Mouse (Mus musculus) monocyte, adult 2 months (primary cell): Measurements from ENCODE around the gene Dbh.

Experiments used
- DNase-seq, 2 experiments: peaks; one replicate each; pipeline ENCODE4 v3.0.0; 2022; ENCODE audit warnings: low spot score in 2 of 2, low read depth in 1 of 2

Gene Dbh

DNA sequence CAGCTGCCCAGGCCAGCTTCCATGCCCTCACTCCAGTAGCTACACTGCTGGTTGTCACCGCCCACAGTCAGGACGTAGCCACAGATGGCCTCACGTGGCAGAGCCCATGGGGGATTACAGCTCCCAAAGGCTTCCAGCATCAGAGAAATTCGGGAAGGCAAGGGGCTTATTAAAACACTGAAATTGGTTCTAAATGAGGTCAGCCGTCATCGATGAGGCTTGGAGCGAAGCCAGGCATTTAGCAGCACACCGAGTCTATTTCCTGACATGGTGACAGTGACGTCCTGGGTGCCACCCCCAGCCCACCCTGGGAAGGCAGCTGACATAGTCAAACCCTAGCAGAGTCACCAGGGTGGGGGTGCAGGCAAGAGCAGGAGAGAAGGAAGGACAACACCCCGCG, 2.4 kb upstream of the Dbh start:
- no peak for DNase-seq

- DNase-seq = no peak
These were observed 1.2 kb upstream of the Dbh start for GRCm38 (mm10) chr2:27163851-27164250.

GRCm38 (mm10) chr2:27166074-27166473, 1.0 kb downstream of the Dbh start:
- no peak for DNase-seq

GRCm38 (mm10) chr2:27166999-27167398, 2.0 kb downstream of the Dbh start:
- no peak for DNase-seq

DNA sequence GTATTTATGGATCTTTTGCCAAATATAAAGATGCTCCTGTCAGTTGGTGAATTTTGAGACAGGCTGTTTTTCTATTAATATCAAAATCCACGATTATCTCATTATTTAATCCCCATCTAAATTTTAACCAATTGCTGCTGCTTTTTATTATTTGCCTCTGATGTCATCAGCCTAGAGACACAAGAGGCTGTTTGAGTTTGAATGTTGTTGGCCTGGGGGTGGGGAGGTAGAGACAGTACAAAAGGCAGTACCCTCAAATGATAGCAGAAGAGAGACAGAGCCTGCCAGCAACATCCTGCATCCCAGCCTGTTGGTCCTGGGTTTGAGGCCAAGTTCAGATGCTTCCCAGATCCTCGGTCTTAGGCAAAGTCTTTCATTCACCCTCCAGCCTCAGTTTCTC, 9.2 kb downstream of the Dbh start:
- DNase-seq = no peak

GRCm38 (mm10) chr2:27175696-27176267, 10.7 kb downstream of the Dbh start:
- no peak for DNase-seq

- no peak for DNase-seq
These were observed 14.1 kb downstream of the Dbh start for GRCm38 (mm10) chr2:27179101-27179500.

DNA sequence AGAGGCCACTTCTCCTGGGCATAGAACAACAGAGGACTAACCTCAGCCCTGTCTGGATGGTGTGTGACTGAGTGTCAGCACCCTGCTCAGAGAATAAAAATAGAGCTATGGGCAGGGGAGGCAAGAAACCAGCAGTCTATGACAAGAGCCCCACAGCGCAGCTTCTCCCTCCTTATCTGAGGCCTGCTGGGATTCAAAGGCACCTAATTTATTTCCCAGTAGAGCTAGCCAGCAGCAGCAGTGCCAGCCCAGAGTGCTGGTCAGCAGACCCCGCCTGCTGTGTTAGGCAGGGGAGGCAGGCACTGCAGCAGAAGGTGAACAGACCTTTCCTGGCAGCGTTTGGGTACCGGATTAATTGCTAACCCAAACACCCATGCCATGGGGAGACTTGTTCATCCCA, 16.9 kb downstream of the Dbh start:
- DNase-seq = no peak

- DNase-seq = no peak
These were observed 18.7 kb downstream of the Dbh start for GRCm38 (mm10) chr2:27183734-27184133.

- DNase-seq = no peak
These were observed 22.5 kb downstream of the Dbh start for GRCm38 (mm10) chr2:27187531-27187930.

DNA sequence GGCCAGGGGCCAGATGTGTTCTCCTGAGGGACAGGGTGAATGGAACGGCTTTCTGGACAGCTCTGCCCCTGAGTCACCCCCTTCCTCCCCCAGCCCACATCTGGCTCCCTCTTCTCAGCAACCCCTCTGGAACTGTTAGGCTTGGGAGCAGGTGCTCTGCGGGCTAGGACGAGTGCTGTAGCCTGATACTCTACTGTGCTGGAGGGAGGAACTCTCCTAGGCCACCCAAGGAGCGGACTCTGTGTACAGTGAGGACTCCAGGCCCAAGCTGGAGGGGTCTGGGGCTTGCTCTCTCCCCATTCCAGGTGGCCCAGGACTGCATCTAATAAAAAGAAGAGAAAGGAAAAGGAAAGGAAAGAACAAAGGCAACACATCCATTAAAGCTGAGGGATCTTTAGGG, 25.0 kb downstream of the Dbh start:
- no peak for DNase-seq

GRCm38 (mm10) chr2:27198551-27199246, 33.7 kb downstream of the Dbh start:
- no peak for DNase-seq

- no peak for DNase-seq
These were observed 35.6 kb downstream of the Dbh start for GRCm38 (mm10) chr2:27200586-27200985.

GRCm38 (mm10) chr2:27205666-27206065, 40.6 kb downstream of the Dbh start:
- DNase-seq = no peak

DNA sequence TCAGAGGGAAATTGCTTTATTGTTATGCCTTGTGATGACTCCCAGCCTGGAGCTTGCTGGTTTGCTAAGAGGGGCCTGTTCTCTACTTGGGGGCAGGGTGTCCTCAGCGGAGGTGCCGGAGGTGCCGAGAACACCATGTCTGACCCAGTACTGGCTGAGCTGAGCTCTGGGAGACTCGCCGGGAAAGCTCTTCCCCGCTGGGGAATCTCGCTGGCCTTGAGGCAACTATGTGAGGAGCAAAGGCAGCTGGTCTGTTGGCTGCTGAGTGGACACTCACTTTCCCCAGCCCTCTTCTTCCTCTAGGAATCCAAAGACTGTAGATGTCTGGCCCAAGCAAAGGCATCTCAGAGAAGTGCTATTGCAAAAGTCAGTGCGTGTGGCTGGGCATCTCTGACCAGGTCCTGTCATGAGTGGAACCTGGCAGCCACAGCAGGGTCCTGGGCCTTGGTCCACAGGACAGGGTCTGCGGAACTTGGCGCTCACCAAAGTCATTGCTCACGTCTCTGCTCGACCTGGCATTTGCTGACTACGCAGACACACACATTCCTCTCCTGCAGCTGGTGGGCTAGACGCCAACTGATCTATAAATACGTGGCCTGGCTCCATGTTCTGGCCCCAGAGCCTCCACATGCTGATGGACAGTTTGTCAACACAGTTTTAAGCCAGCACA, 41.2 kb downstream of the Dbh start:
- DNase-seq = no peak

GRCm38 (mm10) chr2:27207126-27207525, 42.1 kb downstream of the Dbh start:
- no peak for DNase-seq

GRCm38 (mm10) chr2:27209370-27209769, 44.3 kb downstream of the Dbh start:
- DNase-seq = no peak

DNA sequence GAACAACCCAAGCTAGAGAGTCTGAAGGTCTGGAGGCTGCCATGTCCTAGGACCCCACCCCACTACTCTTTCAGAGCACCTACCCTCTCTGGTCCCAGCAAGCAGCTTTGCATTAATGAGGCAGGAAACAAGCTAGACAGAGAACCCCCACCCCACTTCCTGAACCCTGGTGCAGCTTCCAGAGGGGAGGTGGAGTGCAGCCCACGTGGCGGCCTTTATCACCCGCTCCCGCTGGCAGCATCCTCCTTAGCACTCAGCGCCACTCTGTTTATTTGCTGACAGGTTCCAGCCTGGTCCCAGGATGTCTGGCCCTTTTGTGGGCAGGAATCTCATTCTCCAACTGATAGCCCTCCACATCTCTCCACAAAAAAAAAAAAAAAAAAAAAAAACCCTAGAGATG, 44.8 kb downstream of the Dbh start:
- DNase-seq = no peak

GRCm38 (mm10) chr2:27210255-27210654, 45.2 kb downstream of the Dbh start:
- DNase-seq = peak in 1 of 2 experiments; percentile 14

DNA sequence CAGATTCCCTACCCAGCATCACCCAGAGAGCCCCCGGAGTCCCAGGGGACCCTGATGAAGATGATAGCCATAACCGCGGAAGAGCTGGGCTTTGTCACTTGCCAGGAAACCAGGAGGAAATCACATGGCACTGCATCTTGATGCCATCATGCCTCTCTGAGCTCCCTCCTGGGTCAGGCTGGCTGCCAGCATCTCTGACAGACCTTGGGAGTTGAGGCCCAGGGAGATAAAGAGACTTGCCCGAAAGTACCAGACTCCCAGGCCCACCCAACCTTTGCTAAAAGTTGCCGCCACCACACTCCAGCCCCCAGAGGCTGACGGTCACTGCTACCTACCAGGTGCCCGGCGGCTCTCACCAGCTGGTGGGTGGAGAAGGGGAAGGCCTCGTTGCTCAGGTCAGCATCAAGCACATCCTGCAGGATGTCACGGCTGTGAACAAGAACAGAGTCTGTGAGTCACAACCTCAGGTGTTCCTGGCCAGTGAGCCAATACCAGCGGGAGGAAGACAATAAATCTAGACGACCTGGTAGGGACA, 45.7 kb downstream of the Dbh start:
- DNase-seq = no peak

DNA sequence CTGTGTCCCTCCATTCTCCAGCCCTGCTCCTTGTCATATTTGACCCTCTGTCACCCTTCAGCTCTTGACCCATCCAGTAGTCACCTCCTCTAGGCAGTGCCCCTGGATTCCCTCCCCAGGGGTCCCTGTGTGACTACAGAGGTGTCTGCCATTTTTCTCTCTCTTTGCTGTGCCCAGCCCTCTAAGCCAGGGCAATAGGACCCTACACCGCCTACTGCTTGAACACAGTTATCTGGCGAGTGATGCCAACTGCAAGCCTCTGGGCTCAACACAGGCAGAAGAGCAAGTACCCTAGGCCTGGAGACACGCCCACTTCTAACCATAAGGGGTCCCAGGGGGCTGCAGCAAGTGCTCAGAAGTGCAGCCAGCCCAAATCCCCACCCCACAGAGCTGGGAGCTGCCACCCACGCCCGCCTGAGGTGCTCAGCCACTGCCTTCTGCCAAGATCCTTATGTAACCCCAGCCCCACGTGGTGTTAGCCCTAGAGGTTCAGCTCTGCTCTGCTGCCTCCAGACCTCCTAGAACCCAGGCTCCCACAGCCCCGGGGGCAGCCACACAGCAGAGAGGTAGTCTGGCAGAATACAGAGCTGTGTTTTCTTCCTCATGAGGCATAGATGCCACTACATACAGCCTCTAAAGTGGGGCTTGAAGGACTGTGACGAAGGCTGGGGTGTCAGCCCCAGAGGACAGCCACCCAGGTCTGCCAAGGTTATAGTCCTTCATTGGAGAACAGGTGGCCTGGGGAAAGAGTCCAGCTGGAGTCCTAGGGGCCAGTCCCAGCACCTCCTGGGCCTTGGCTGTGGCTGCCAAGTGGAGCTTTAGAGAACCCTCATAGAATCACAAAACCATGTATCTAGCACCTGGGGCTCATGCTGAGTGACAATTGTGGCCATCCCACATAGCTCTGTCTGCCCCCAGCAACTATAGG, 47.2 kb downstream of the Dbh start:
- no peak for DNase-seq
